Mouse (Mus musculus) T-helper 1 cell (primary cell): Measurements from ENCODE around the gene Strap.

Source experiments
- in situ Hi-C: fragments of 300-600 bp; cut with MboI, MseI; formaldehyde crosslinking; loops from one replicate; pipeline ENCODE4 v1.15.1; 2025; ENCODE audit warnings: high pct_unique_total_duplicates

The Strap gene

GRCm38 (mm10) chr6:137734846-137735609 is at the start of gene Strap:
Gene Strap (plus strand): TSS chr6:137735078.
- in situ Hi-C loops = loop anchor here (25.0 kb wide), 1 partner anchor 798 kb away; the partner anchor contains the start of gene Arhgdib

DNA sequence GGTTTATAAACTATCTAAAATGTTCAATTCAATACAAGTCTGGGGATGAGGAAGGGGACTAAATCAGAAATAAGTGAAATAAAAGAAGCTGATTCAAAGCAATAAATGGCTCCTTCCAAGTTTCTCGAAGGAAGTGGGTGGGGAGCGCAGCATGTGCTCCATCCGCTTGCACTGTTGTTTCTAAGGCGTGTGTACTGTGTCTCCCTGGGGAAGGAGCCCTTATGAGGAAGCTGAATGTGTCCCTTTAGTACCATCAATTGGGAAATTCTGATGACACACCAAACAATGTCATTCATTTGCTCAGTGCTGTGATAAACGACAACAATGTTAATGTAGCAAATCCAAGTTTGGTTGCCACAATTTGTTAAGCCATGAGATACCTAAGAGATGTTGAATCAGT is 47.2 kb upstream of the Strap start:
- in situ Hi-C loops = no loop called here

DNA sequence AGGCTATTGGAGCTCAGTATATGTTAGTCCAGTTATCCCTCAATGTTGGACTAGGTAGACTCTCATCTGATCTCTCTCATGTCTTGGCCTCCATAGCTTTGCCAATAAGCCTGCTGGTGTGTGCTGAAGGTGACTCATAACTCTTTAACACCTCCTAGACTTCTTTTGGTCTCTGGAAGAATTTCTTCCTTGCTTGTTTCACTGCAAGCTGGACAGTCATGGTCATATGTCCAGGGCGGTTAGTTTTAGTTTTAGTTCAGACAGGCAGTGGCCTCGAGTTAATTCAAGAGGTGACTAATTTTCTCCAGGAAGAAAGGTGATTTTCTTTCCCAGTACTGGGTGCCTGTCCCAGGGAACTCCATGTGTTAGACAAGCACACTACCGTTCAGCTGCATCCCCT is 46.8 kb upstream of the Strap start:
- in situ Hi-C loops = no loop called here

GRCm38 (mm10) chr6:137688506-137689105 is 46.3 kb upstream of the Strap start:
- in situ Hi-C loops = no loop called here

GRCm38 (mm10) chr6:137690550-137691119 is 44.2 kb upstream of the Strap start:
- in situ Hi-C loops = no loop called here

GRCm38 (mm10) chr6:137694310-137694709 is 40.6 kb upstream of the Strap start:
- in situ Hi-C loops = no loop called here

DNA sequence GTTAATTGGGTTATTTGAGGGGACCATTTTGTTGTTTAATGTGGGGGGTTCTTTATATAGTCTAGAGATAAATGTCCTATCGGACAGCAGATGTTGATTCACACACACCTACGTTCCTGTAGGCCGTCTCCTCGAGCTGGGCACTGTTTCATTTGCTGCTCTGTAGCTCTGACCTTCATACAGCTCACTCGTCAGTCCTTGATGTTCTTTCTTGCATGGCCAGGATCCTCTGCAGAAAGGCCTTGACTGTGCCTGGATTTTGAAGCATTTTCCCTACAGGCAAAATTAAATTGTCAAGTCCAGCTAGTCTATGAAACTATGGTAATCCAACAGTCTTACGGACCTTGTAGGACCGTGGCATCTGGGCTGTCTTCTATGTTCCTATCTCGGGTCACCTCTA is 39.8 kb upstream of the Strap start:
- in situ Hi-C loops = no loop called here

DNA sequence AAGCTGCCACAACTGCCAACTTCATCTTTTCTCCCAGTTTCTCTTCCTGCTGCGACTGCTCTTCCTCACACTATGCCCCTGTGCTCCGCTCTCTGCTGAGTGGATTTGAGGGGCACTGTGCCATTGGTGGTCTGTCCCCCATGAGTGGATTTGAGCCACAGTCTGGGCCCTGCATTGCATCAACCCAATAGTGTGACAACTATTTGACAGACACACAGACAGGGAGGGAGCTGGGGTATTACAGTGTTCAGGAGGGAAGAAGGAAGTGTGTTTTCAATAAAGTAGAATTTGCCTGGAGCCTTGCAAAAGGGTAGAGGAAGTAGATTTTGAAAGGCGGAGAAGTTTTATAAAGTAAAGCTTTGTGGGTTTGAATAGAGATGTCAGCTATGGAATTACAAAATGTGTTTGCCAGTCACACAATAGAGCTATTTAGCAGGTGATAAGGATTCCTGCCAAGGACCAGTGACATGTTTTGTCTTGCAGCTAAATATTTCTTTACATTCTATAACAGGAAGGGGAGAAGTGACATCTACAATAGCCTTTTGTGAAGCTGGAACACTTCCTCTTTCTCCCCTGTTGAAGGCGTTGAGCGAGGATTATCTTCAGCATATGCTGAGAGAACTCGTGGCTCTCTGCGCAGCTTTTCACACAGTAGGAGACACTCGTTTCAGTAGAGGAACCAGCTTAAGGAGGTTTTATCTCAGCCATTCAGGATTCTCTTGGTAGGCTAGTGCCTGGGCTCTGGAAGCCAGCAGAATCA is 38.3 kb upstream of the Strap start:
- in situ Hi-C loops = no loop called here

GRCm38 (mm10) chr6:137699434-137699833 is 35.4 kb upstream of the Strap start:
- in situ Hi-C loops = no loop called here

- in situ Hi-C loops = loop anchor here (25.0 kb wide), 1 partner anchor 490 kb away; no protein-coding TSS in a partner anchor
Observed at GRCm38 (mm10) chr6:137702186-137702585, 32.7 kb upstream of the Strap start.

- in situ Hi-C loops = loop anchor here (25.0 kb wide), 1 partner anchor 491 kb away; no protein-coding TSS in a partner anchor
Observed at GRCm38 (mm10) chr6:137702918-137703317, 32.0 kb upstream of the Strap start.

DNA sequence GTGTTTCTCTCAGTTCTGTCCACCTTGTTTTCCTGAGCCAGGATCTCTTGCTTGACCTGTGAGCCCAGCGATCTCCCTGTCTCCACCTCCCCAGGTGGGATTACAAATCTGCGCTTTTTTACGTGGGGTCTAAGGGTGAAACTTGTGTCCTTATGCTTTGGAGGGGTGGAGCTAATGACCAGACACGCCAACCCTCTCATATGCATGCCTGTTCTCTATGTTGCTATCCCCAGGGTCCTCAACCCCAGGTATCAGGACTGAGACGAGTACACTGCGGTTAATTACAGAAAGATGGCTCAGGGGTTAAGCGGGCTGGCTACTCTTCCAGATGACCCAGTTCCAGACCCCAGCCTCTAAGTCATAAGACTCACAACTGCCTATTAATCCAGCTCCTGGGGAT is 31.4 kb upstream of the Strap start:
- in situ Hi-C loops = loop anchor here (25.0 kb wide), 1 partner anchor 491 kb away; no protein-coding TSS in a partner anchor

DNA sequence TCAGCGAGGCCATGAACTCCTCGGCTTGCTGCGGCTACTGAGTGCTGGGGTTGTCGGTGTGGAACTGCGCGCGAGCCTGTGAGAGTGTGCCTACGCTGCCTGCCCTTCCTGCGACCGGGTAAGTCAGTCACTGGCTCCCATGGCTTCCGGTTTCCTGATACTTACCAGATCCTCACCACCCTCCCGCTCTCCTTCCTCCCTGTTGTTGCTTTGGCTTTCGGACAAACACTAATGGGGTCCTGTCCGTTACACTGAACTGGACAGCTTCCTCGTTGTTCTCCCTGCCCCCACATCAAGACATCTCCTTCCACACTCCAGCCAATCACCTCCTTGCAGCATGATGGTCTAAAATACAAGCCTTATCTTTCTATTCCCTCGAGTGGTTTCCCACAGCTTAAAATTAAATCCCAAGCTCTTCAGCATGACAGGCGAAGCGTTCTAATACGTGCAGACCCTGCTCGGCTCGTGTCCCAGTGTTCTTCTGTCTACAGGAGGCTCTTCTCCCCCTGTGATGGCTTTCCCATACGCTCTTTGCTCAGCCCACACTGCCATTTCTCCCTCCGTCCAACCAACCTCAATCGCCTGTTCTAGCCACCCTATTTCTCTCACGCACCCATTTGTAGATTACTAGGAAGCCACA is 30.5 kb upstream of the Strap start:
- in situ Hi-C loops = loop anchor here (25.0 kb wide), 1 partner anchor 492 kb away; no protein-coding TSS in a partner anchor

GRCm38 (mm10) chr6:137706209-137706608 is 28.7 kb upstream of the Strap start:
- in situ Hi-C loops = loop anchor here (25.0 kb wide), 1 partner anchor 494 kb away; no protein-coding TSS in a partner anchor

GRCm38 (mm10) chr6:137708726-137709405 is 26.0 kb upstream of the Strap start:
- in situ Hi-C loops = loop anchor here (25.0 kb wide), 1 partner anchor 497 kb away; no protein-coding TSS in a partner anchor

GRCm38 (mm10) chr6:137710179-137711037 is 24.5 kb upstream of the Strap start:
- in situ Hi-C loops = loop anchor here (25.0 kb wide), 1 partner anchor 498 kb away; no protein-coding TSS in a partner anchor

GRCm38 (mm10) chr6:137712654-137713309 is 22.1 kb upstream of the Strap start:
- in situ Hi-C loops = loop anchor here (25.0 kb wide), 1 partner anchor 500 kb away; no protein-coding TSS in a partner anchor

DNA sequence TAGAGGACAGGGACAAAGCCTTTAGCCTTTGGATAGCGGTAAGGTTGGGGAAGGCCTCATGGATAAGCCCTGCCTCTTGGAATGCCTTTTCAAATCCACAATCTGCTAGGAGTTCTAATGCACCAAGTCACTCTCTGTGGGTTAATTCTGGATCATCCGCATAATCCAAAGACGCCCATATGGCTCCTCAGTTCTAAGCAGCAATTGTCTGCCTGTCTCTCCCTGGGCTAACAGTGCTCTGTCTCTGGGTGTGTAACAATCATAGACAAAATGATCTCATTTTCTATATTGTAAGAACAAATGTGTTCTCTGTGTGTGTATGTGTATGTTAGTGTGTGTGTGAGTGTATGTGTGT is 21.6 kb upstream of the Strap start:
- in situ Hi-C loops = loop anchor here (25.0 kb wide), 1 partner anchor 501 kb away; no protein-coding TSS in a partner anchor

DNA sequence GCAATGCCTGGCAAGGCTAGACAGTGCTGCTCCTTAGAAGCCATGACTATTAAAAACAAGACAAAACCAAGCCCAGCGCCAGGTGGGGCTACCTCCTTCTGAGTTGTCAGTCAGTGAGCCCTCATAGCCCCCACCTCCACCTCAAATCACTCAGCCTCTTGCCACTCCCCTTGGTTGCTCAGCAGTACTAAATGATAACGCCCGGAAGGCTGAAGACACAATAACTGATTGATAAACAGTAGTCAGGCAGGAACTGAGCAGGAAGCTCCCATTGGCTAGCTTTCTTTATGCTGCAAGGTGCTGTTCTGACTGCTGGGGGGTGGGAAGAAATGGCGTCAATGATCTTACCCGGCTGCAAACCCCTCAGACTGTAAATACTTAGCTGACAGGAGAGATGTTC is 18.1 kb upstream of the Strap start:
- in situ Hi-C loops = loop anchor here (25.0 kb wide), 1 partner anchor 505 kb away; no protein-coding TSS in a partner anchor
